Mouse (Mus musculus) testis, adult 2 months (tissue): ENCODE data around the gene Galntl6.

Source experiments
- CTCF ChIP-seq: fragments of 200-500 bp; IDR thresholded peaks from 2 replicates; pipeline ENCODE4 v1.5.1; 2012; ENCODE audit warnings: low read depth, mild to moderate bottlenecking, inconsistent platforms, low read length, moderate library complexity; ENCODE audit not compliant: control insufficient read depth, insufficient read depth, insufficient replicate concordance
- POLR2A ChIP-seq: fragments of 200-500 bp; IDR thresholded peaks from 2 replicates; pipeline ENCODE4 v1.6.1; 2012; ENCODE audit warnings: low read depth, mild to moderate bottlenecking, inconsistent platforms, low read length, moderate library complexity; ENCODE audit not compliant: control insufficient read depth

DNA sequence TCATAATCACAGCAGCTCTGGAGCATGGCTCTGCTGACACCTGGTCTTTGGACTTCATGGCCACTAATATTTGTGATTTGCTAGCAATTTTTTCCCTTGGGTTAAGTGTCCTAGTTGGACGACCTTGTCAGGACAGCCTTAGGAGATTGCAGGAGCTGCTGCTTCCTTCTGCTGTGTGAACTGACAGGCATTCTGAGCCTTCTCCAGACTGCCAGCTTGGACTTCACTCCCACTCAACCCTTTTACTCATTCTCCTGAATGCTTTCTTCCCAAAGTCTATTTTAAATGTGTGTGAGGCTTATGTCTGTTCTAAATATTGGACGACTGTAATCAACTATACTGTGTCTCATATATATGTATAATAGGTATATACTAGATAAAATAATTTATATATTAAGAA lies 971.3 kb downstream of the Galntl6 start:
- TF ChIP-seq CTCF (no peak), POLR2A (no peak)
